Mouse (Mus musculus) erythroblast, embryonic 14.5 days (primary cell): Measurements from ENCODE around the gene Cetn3. TPM values are rescaled to one million over a fixed set of nuclear protein-coding genes. Genes with fewer than 3 reads are reported as not detected.

ENCODE experiments used
- H3K27me3 ChIP-seq: 2 replicates; pipeline ENCODE4 v1.6.1; 2012; ENCODE audit warnings: inconsistent platforms; ENCODE audit not compliant: control insufficient read depth
- H3K36me3 ChIP-seq: 2 replicates; pipeline ENCODE4 v1.6.1; 2012; ENCODE audit warnings: mild to moderate bottlenecking, inconsistent platforms; ENCODE audit not compliant: control insufficient read depth
- H3K4me1 ChIP-seq: 2 replicates; pipeline ENCODE4 v1.6.1; 2012; ENCODE audit warnings: inconsistent platforms; ENCODE audit not compliant: control insufficient read depth
- H3K4me3 ChIP-seq: replicated peaks from 2 replicates; pipeline ENCODE3; 2012; ENCODE audit warnings: moderate library complexity, mild to moderate bottlenecking, inconsistent platforms
- H3K9me3 ChIP-seq: 2 replicates; pipeline ENCODE4 v1.6.1; 2012; ENCODE audit warnings: low read length, inconsistent platforms, mixed read lengths; ENCODE audit not compliant: control insufficient read depth
- GATA1 ChIP-seq: IDR thresholded peaks from 2 replicates; pipeline ENCODE4 v1.6.1; 2012; ENCODE audit warnings: low read length, inconsistent platforms, mixed read lengths
- TAL1 ChIP-seq: IDR thresholded peaks from 3 replicates; pipeline ENCODE4 v1.6.1; 2012; ENCODE audit warnings: low read length, inconsistent platforms, mixed read lengths
- polyA plus RNA-seq: library from polyadenylated mRNA; stranded (reverse); fragments of >175 nt; gene quantifications from 2 replicates; pipeline ENCODE4 v1.2.3, GENCODE M21; 2012

Gene Cetn3
- polyA plus RNA-seq, 1 experiment: 1.0 TPM

GRCm38 (mm10) chr13:81761566-81762186 lies 21.2 kb upstream of the Cetn3 start:
- no peak for TF ChIP-seq GATA1
- no peak for TF ChIP-seq TAL1
- Histone ChIP-seq H3K4me1 (peaks cover 2% of the 10 kb centered on the region; the same call in 1 of the 2 replicates), H3K27me3 (no peaks in the 10 kb centered on the region), H3K9me3 (no peaks in the 10 kb centered on the region), H3K4me3 (no peak overlapping the region), H3K36me3 (no peaks in the 10 kb centered on the region)

GRCm38 (mm10) chr13:81764173-81764572 lies 18.7 kb upstream of the Cetn3 start:
- Histone ChIP-seq H3K27me3 (no peaks in the 10 kb centered on the region), H3K36me3 (no peaks in the 10 kb centered on the region), H3K4me1 (peaks cover 2% of the 10 kb centered on the region; the same call in 1 of the 2 replicates), H3K9me3 (no peaks in the 10 kb centered on the region), H3K4me3 (no peak overlapping the region)
- TF ChIP-seq TAL1 (no peak), GATA1 (no peak)

GRCm38 (mm10) chr13:81767038-81767659 lies 15.7 kb upstream of the Cetn3 start:
- Histone ChIP-seq H3K9me3 (no peaks in the 10 kb centered on the region), H3K4me3 (no peak overlapping the region), H3K36me3 (no peaks in the 10 kb centered on the region), H3K4me1 (no peaks in the 10 kb centered on the region), H3K27me3 (no peaks in the 10 kb centered on the region)
- no peak for TF ChIP-seq GATA1

GRCm38 (mm10) chr13:81776217-81776616 lies 6.7 kb upstream of the Cetn3 start:
- no peaks in the 10 kb centered on the region for H3K4me1 ChIP-seq
- H3K9me3 ChIP-seq: no peaks in the 10 kb centered on the region
- H3K4me3 ChIP-seq: no peak overlapping the region
- H3K36me3 ChIP-seq: no peaks in the 10 kb centered on the region; the same call in 1 of the 2 replicates
- TF ChIP-seq GATA1: no peak
- no peak for TF ChIP-seq TAL1
- H3K27me3 ChIP-seq: no peaks in the 10 kb centered on the region; the same call in 1 of the 2 replicates

GRCm38 (mm10) chr13:81782475-81782874 lies 402 bp upstream of the Cetn3 start:
- no peak for TF ChIP-seq TAL1
- Histone ChIP-seq H3K27me3 (no peaks in the 10 kb centered on the region), H3K9me3 (no peaks in the 10 kb centered on the region), H3K4me1 (peaks cover 25% of the 10 kb centered on the region), H3K4me3 (peak overlapping the region; percentile 78), H3K36me3 (peaks cover 27% of the 10 kb centered on the region)

GRCm38 (mm10) chr13:81783405-81784342 lies 797 bp downstream of the Cetn3 start:
- Histone ChIP-seq H3K9me3 (no peaks in the 10 kb centered on the region), H3K4me1 (peaks cover 25% of the 10 kb centered on the region), H3K4me3 (peak overlapping the region; percentile 78), H3K27me3 (no peaks in the 10 kb centered on the region), H3K36me3 (peaks cover 37% of the 10 kb centered on the region)
- no peak for TF ChIP-seq TAL1
- TF ChIP-seq GATA1: no peak

GRCm38 (mm10) chr13:81785766-81786480 lies 3.0 kb downstream of the Cetn3 start:
- peaks cover 25% of the 10 kb centered on the region for H3K4me1 ChIP-seq
- TF ChIP-seq TAL1 (no peak), GATA1 (no peak)
- H3K36me3 ChIP-seq: peaks cover 50% of the 10 kb centered on the region
- no peaks in the 10 kb centered on the region for H3K27me3 ChIP-seq
- no peak overlapping the region for H3K4me3 ChIP-seq
- no peaks in the 10 kb centered on the region for H3K9me3 ChIP-seq

- no peak for TF ChIP-seq GATA1
- H3K36me3 ChIP-seq: peaks cover 73% of the 10 kb centered on the region
Observed at GRCm38 (mm10) chr13:81790160-81790559, 7.3 kb downstream of the Cetn3 start.

More at GRCm38 (mm10) chr13:81790160-81790559, 7.3 kb downstream of the Cetn3 start:
- Histone ChIP-seq H3K27me3 (no peaks in the 10 kb centered on the region), H3K4me3 (no peak overlapping the region), H3K4me1 (peaks cover 7% of the 10 kb centered on the region), H3K9me3 (no peaks in the 10 kb centered on the region)
